Mouse (Mus musculus): ENCODE measurements around the gene Tenm3. TPM values are rescaled to one million over a fixed set of nuclear protein-coding genes. Genes with fewer than 3 reads are reported as not detected.

Tenm3 gene
- total and polyA plus RNA-seq, 3 experiments, result 0.03 to 0.08 (median 0.07) TPM

DNA sequence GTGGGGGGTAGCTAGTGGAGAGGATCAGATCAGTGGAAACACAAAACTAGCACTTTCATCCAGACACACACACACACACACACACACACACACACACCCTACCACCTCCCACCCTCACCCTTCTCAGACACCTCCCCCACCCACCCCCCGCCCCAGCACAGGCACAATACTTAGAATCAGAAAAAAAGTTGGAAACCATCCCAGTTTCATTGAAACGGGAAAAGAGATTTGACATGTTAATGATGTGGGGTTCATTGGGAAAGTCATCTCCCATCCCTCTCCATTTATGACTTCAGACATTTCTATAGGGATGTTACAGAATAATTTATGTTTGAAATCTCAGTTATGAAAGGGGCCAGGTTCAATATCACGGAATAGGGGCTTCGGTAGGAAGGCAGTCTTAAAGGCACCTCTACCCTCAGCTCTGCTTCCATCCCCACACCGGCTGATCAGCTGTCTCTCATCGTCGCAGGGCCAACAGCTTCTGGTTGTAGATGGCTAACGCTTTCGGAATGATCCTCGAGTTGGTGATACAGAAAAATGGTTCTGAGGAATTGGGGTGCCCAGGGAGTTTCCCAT is 231.7 kb downstream of the Tenm3 start:
- no peak overlapping the region for H3K27ac ChIP-seq (ENCODE audit: insufficient read depth, low read depth)
- DNase-seq (ENCODE audit: extremely low read depth), result no peak
- H3K4me2 ChIP-seq (ENCODE audit: insufficient read depth, low read depth, poor library complexity, severe bottlenecking), result no peak overlapping the region
- dilution Hi-C loops (cut with MboI; ENCODE audit: extremely low pct_ligation_motif_present, extremely low pct_unique_long_range_greater_than_20kb, low sequenced_read_pairs) (no loop called here), in situ Hi-C loops (cut with MboI; ENCODE audit: low pct_ligation_motif_present, low pct_unique_long_range_greater_than_20kb, low sequenced_read_pairs) (no loop called here)
- H3K9ac ChIP-seq (ENCODE audit: insufficient read depth, low read depth), result no peak overlapping the region
- no peaks in the 10 kb centered on the region for H3K4me1 ChIP-seq (ENCODE audit: control insufficient read depth in 1 of 2, insufficient read depth in 2 of 2)
- H3K27me3 ChIP-seq (replicated peaks), result no peaks in the 10 kb centered on the region
- no peak overlapping the region for H3K4me3 ChIP-seq (replicated peaks in 1 of 3; ENCODE audit: low read depth in 2 of 3, low read length in 2 of 3, poor library complexity in 1 of 3)
- no peaks in the 10 kb centered on the region for H3K79me2 ChIP-seq (replicated peaks; ENCODE audit: control insufficient read depth, extremely low read depth, insufficient read depth, poor library complexity, severe bottlenecking)
- no peaks in the 10 kb centered on the region for H3K36me3 ChIP-seq (replicated peaks in 1 of 2; ENCODE audit: control insufficient read depth in 1 of 2, insufficient read depth in 1 of 2, low read length in 1 of 2)
- TF ChIP-seq MXI1 (IDR thresholded peaks at IDR 0.05; ENCODE audit: low read depth, low read length), result no peak
- TF ChIP-seq MYC (IDR thresholded peaks at IDR 0.05; ENCODE audit: low read depth, low read length), result no peak
- no peak for TF ChIP-seq GABPA (IDR thresholded peaks at IDR 0.05; ENCODE audit: insufficient replicate concordance, low read depth, low read length)
- no peak for TF ChIP-seq UBTF (IDR thresholded peaks at IDR 0.05; ENCODE audit: low read depth, low read length)
- TF ChIP-seq NRF1 (IDR thresholded peaks at IDR 0.05; ENCODE audit: low read depth, low read length), result no peak
- TF ChIP-seq HCFC1 (IDR thresholded peaks at IDR 0.05; ENCODE audit: low read depth, low read length), result no peak
- no peak for TF ChIP-seq MAX (IDR thresholded peaks at IDR 0.05; ENCODE audit: low read length)
- no peak for TF ChIP-seq NELFE (IDR thresholded peaks at IDR 0.05; ENCODE audit: low read depth, low read length)
- peaks cover 63% of the 10 kb centered on the region for H3K9me3 ChIP-seq (replicated peaks; ENCODE audit: low read length)

DNA sequence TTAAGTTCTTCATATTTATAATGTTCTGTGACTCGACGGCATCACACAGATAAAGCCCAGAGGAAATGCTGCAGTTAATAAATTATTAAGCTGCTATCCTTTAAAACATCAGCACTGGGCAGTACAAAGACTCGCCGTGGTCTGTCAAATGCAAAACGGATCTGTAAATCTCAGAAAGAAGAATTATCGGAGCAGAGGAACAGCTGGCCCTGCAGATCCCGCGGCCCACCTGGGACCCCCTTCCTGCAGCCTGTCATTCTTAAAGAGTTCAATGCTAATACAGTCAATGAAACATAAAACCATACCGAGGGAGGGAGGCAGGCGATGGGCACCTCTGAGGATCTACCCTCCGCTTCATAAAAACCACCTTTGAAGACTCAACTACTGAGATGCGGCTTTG is 232.6 kb downstream of the Tenm3 start:
- DNase-seq (ENCODE audit: extremely low read depth), result no peak
- Histone ChIP-seq H3K4me2 (ENCODE audit: insufficient read depth, low read depth, poor library complexity, severe bottlenecking) (no peak overlapping the region), H3K27ac (ENCODE audit: insufficient read depth, low read depth) (no peak overlapping the region), H3K79me2 (replicated peaks; ENCODE audit: control insufficient read depth, extremely low read depth, insufficient read depth, poor library complexity, severe bottlenecking) (no peaks in the 10 kb centered on the region), H3K36me3 (replicated peaks in 1 of 2; ENCODE audit: control insufficient read depth in 1 of 2, insufficient read depth in 1 of 2, low read length in 1 of 2) (no peaks in the 10 kb centered on the region), H3K4me1 (ENCODE audit: control insufficient read depth in 1 of 2, insufficient read depth in 2 of 2) (no peaks in the 10 kb centered on the region), H3K9me3 (replicated peaks; ENCODE audit: low read length) (peaks cover 65% of the 10 kb centered on the region), H3K4me3 (replicated peaks in 1 of 3; ENCODE audit: low read depth in 2 of 3, low read length in 2 of 3, poor library complexity in 1 of 3) (no peak overlapping the region), H3K9ac (ENCODE audit: insufficient read depth, low read depth) (no peak overlapping the region), H3K27me3 (replicated peaks) (no peaks in the 10 kb centered on the region)
- dilution Hi-C loops (cut with MboI; ENCODE audit: extremely low pct_ligation_motif_present, extremely low pct_unique_long_range_greater_than_20kb, low sequenced_read_pairs) (no loop called here), in situ Hi-C loops (cut with MboI; ENCODE audit: low pct_ligation_motif_present, low pct_unique_long_range_greater_than_20kb, low sequenced_read_pairs) (no loop called here)
- TF ChIP-seq POLR2AphosphoS2 (IDR thresholded peaks at IDR 0.05; ENCODE audit: low read depth, low read length), result no peak
- TF ChIP-seq CHD2 (IDR thresholded peaks at IDR 0.05; ENCODE audit: low read length), result no peak
- no peak for TF ChIP-seq ZC3H11A (IDR thresholded peaks at IDR 0.05; ENCODE audit: low read depth, low read length)
- no peak for TF ChIP-seq MAX (IDR thresholded peaks at IDR 0.05; ENCODE audit: low read length)
- no peak for TF ChIP-seq ETS1 (conservative IDR thresholded peaks at IDR 0.05; ENCODE audit: low read depth, low read length)

DNA sequence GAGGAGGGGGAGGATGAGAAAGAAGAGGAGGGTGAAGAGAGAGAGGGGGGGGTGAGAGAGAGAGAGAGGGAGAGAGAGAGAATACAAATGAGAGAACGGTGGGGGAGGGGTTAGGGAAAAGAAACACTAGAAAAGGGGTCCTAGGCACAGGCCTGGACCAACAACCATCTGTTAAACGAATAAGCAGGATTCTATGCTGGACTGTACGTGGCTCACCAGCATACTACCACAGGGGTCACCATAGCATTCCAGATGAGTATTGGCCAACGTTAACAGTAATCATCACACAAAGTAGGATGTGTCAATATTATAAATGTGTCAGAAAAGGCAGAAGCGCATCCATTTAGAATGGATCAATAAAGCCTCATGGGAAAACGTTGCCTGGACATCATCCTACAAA is 233.4 kb downstream of the Tenm3 start:
- Histone ChIP-seq H3K4me3 (replicated peaks in 1 of 3; ENCODE audit: low read depth in 2 of 3, low read length in 2 of 3, poor library complexity in 1 of 3) (no peak overlapping the region), H3K9me3 (replicated peaks; ENCODE audit: low read length) (peaks cover 65% of the 10 kb centered on the region), H3K9ac (ENCODE audit: insufficient read depth, low read depth) (no peak overlapping the region), H3K4me1 (ENCODE audit: control insufficient read depth in 1 of 2, insufficient read depth in 2 of 2) (no peaks in the 10 kb centered on the region), H3K27ac (ENCODE audit: insufficient read depth, low read depth) (no peak overlapping the region), H3K4me2 (ENCODE audit: insufficient read depth, low read depth, poor library complexity, severe bottlenecking) (no peak overlapping the region), H3K79me2 (replicated peaks; ENCODE audit: control insufficient read depth, extremely low read depth, insufficient read depth, poor library complexity, severe bottlenecking) (no peaks in the 10 kb centered on the region), H3K36me3 (replicated peaks in 1 of 2; ENCODE audit: control insufficient read depth in 1 of 2, insufficient read depth in 1 of 2, low read length in 1 of 2) (no peaks in the 10 kb centered on the region), H3K27me3 (replicated peaks) (no peaks in the 10 kb centered on the region)
- in situ Hi-C loops (cut with MboI; ENCODE audit: low pct_ligation_motif_present, low pct_unique_long_range_greater_than_20kb, low sequenced_read_pairs), result no loop called here
- no peak for DNase-seq (ENCODE audit: extremely low read depth)
- dilution Hi-C loops (cut with MboI; ENCODE audit: extremely low pct_ligation_motif_present, extremely low pct_unique_long_range_greater_than_20kb, low sequenced_read_pairs), result no loop called here
- TF ChIP-seq ZMIZ1 (IDR thresholded peaks at IDR 0.05; ENCODE audit: low read depth, low read length) (no peak), BHLHE40 (IDR thresholded peaks at IDR 0.05; ENCODE audit: low read depth, low read length) (no peak), TBP (conservative IDR thresholded peaks at IDR 0.05; ENCODE audit: low read depth, low read length) (no peak), SMC3 (IDR thresholded peaks at IDR 0.05; ENCODE audit: low read depth, low read length) (no peak), RCOR1 (conservative IDR thresholded peaks at IDR 0.05; ENCODE audit: low read depth, low read length) (no peak), USF1 (IDR thresholded peaks at IDR 0.05; ENCODE audit: low read depth, low read length) (no peak), ZKSCAN1 (IDR thresholded peaks at IDR 0.05; ENCODE audit: borderline replicate concordance, low read depth, low read length) (no peak), MAX (IDR thresholded peaks at IDR 0.05; ENCODE audit: low read length) (no peak), ELF1 (IDR thresholded peaks at IDR 0.05; ENCODE audit: low read depth, low read length) (no peak)

Data from CH12.LX (cell line).